Mouse (Mus musculus): ENCODE measurements at regions not wholly inside any gene's neighbourhood (a gene's known extent, or its start where the extent isn't known, plus 50 kb on each side); places are given as distances from the start of the nearest gene placed in this dataset.

- peak; percentile 57; the same call in 1 of the 2 replicates for ATAC-seq (ENCODE audit: low FRiP score)
- no peak overlapping the region for H3K4me2 ChIP-seq
- H3K27me3 ChIP-seq = no peaks in the 10 kb centered on the region
- H3K4me3 ChIP-seq = no peak overlapping the region
- no peaks in the 10 kb centered on the region for H3K4me1 ChIP-seq (replicated peaks)
- no peak overlapping the region for H3K27ac ChIP-seq
- no peaks in the 10 kb centered on the region for H3K9me3 ChIP-seq
- no peak overlapping the region for H3K9ac ChIP-seq
- H3K36me3 ChIP-seq = no peaks in the 10 kb centered on the region
- WGBS = 78% methylated on average over 4 of the region's 4 CpGs
Measured at GRCm38 (mm10) chr3:43783000-43783588, 1595.1 kb upstream of the Pcdh10 start.

- H3K9ac ChIP-seq = no peak overlapping the region
- H3K36me3 ChIP-seq = no peaks in the 10 kb centered on the region
- no peak overlapping the region for H3K4me2 ChIP-seq
- 87% methylated on average over 2 of the region's 2 CpGs for WGBS
- no peaks in the 10 kb centered on the region for H3K9me3 ChIP-seq
- H3K27me3 ChIP-seq = no peaks in the 10 kb centered on the region
- no peak overlapping the region for H3K4me3 ChIP-seq
- H3K27ac ChIP-seq = no peak overlapping the region
- H3K4me1 ChIP-seq (replicated peaks) = no peaks in the 10 kb centered on the region
- ATAC-seq (ENCODE audit: low FRiP score) = no peak
Measured at GRCm38 (mm10) chr3:43784170-43784569, 1594.0 kb upstream of the Pcdh10 start.
